Mouse (Mus musculus) embryonic facial prominence, embryonic 14.5 days (tissue): ENCODE data around the gene Slco3a1. TPM values are rescaled to one million over a fixed set of nuclear protein-coding genes. Genes with fewer than 3 reads are reported as not detected.

Experiments used
- ATAC-seq: fragments of 200-750 bp; cut with Nextera tagmentation; 2 replicates; pipeline ENCODE4 v1.8.0; 2017; ENCODE audit warnings: low read depth, moderate number of reproducible peaks, moderate TSS enrichment
- DNase-seq: peaks from one replicate; pipeline ENCODE4 v3.0.0-alpha.2; 2015; ENCODE audit warnings: low spot score
- H3K27ac ChIP-seq: fragments of 300-500 bp; sonication (generic); replicated peaks from 2 replicates; pipeline ENCODE4 v1.5.1; 2014; ENCODE audit warnings: low read depth, mild to moderate bottlenecking, low read length, moderate library complexity
- H3K27me3 ChIP-seq: fragments of 300-500 bp; sonication (generic); replicated peaks from 2 replicates; pipeline ENCODE4 v1.6.1; 2014; ENCODE audit warnings: low read length; ENCODE audit not compliant: control insufficient read depth, insufficient read depth
- H3K36me3 ChIP-seq: fragments of 300-500 bp; sonication (generic); 2 replicates; pipeline ENCODE4 v1.6.1; 2014; ENCODE audit warnings: low read length, mixed read lengths; ENCODE audit not compliant: control insufficient read depth, insufficient read depth
- H3K4me1 ChIP-seq: fragments of 300-500 bp; sonication (generic); 2 replicates; pipeline ENCODE4 v1.6.1; 2014; ENCODE audit warnings: antibody characterized with exemption, low read length; ENCODE audit not compliant: control insufficient read depth, insufficient read depth
- H3K4me2 ChIP-seq: fragments of 300-500 bp; sonication (generic); 2 replicates; pipeline ENCODE4 v1.6.1; 2014; ENCODE audit warnings: low read depth, mild to moderate bottlenecking, low read length, moderate library complexity, mixed read lengths
- H3K4me3 ChIP-seq: fragments of 300-500 bp; sonication (generic); 2 replicates; pipeline ENCODE4 v1.5.1; 2014; ENCODE audit warnings: low read depth, mild to moderate bottlenecking, low read length
- H3K9ac ChIP-seq: fragments of 300-500 bp; sonication (generic); 2 replicates; pipeline ENCODE4 v1.6.1; 2014; ENCODE audit warnings: low read depth, mild to moderate bottlenecking, low read length, moderate library complexity, mixed read lengths
- H3K9me3 ChIP-seq: fragments of 300-500 bp; sonication (generic); 2 replicates; pipeline ENCODE4 v1.6.1; 2016; ENCODE audit warnings: low read length; ENCODE audit not compliant: control insufficient read depth
- WGBS: fragments of 180-500 bp; shearing (Covaris S2); extraction: QIAGEN DNeasy Blood & Tissue Kit; methylation state at CpG from one replicate; pipeline ENCODE4 v1.1.7; 2014; 5-methylcytosine and 5-hydroxymethylcytosine counted together
- polyA plus RNA-seq: library from polyadenylated mRNA; unstranded; fragments of >200 nt; fragmentation: Nextera tagmentation; extraction: Ambion mirVana; gene quantifications from 2 replicates; pipeline ENCODE4 v1.2.1, GENCODE M21; 2014

Slco3a1 gene
- polyA plus RNA-seq, 1 experiment from 2014 or later: 13.9 TPM

DNA sequence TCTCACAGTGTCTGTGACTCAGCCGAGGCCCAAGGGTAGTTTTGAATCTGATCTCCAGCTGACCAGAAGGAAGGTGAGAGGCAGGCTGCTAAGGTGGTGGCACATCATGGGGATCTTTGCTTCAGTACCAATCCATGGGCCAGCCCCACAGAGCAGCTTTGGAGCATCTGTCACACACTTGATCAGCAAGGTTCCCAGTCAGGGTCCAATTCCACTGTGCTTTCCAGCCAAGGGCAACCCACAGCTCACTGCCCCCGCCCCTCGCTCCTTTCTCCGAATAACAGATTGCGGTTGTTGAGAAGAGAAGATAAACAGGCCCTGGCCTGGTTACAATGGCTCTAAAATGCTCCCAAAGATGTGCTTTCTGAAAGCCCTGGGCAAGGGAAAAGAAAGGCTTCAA is 47.7 kb downstream of the Slco3a1 start:
- H3K4me1 ChIP-seq: no peaks in the 10 kb centered on the region
- no peak overlapping the region for H3K4me3 ChIP-seq
- H3K36me3 ChIP-seq: no peaks in the 10 kb centered on the region
- no peak overlapping the region for H3K4me2 ChIP-seq
- no peak overlapping the region for H3K27ac ChIP-seq
- H3K27me3 ChIP-seq: no peaks in the 10 kb centered on the region
- DNase-seq (no peak), ATAC-seq (no peak)
- 85% methylated on average over 5 of the region's 5 CpGs for WGBS
- no peak overlapping the region for H3K9ac ChIP-seq
- H3K9me3 ChIP-seq: no peaks in the 10 kb centered on the region

GRCm38 (mm10) chr7:74505635-74506034 is 48.9 kb downstream of the Slco3a1 start:
- WGBS: 71% methylated on average over 10 of the region's 10 CpGs
- Histone ChIP-seq H3K27me3 (no peaks in the 10 kb centered on the region), H3K9me3 (no peaks in the 10 kb centered on the region), H3K4me3 (no peak overlapping the region), H3K4me1 (no peaks in the 10 kb centered on the region), H3K36me3 (no peaks in the 10 kb centered on the region), H3K27ac (no peak overlapping the region), H3K4me2 (no peak overlapping the region), H3K9ac (no peak overlapping the region)
- DNase-seq: no peak
- no peak for ATAC-seq

DNA sequence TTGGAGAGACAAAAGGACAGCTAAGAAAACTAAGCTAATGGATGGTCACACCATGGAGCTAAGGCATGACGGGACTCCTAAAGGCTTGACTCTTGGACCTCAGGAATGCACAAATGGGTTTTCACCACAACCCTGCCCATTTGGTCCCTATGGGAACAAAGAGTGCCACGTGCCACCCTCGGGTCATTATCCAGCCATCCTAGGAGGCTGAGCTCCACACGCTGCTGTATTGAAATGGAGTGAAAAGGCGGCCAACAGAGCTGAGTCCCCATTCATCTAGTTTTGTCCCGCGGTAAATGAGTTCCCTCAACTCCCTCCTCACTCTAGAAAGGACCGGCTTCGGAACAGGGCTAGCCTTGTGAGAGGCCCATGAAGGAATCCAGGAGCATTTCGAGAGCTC is 53.4 kb downstream of the Slco3a1 start:
- no peak for DNase-seq
- no peak for ATAC-seq
- no peak overlapping the region for H3K9ac ChIP-seq
- no peaks in the 10 kb centered on the region for H3K27me3 ChIP-seq
- WGBS: 74% methylated on average over 10 of the region's 10 CpGs
- no peak overlapping the region for H3K4me3 ChIP-seq
- no peaks in the 10 kb centered on the region for H3K4me1 ChIP-seq
- H3K36me3 ChIP-seq: no peaks in the 10 kb centered on the region
- H3K4me2 ChIP-seq: no peak overlapping the region
- H3K9me3 ChIP-seq: no peaks in the 10 kb centered on the region
- H3K27ac ChIP-seq: no peak overlapping the region

GRCm38 (mm10) chr7:74499470-74499869 is 55.1 kb downstream of the Slco3a1 start:
- Histone ChIP-seq H3K4me2 (no peak overlapping the region), H3K4me1 (no peaks in the 10 kb centered on the region), H3K9ac (no peak overlapping the region), H3K36me3 (no peaks in the 10 kb centered on the region), H3K9me3 (no peaks in the 10 kb centered on the region), H3K27ac (no peak overlapping the region), H3K4me3 (no peak overlapping the region), H3K27me3 (no peaks in the 10 kb centered on the region)
- ATAC-seq (no peak), DNase-seq (no peak)
- 93% methylated on average over 5 of the region's 5 CpGs for WGBS

DNA sequence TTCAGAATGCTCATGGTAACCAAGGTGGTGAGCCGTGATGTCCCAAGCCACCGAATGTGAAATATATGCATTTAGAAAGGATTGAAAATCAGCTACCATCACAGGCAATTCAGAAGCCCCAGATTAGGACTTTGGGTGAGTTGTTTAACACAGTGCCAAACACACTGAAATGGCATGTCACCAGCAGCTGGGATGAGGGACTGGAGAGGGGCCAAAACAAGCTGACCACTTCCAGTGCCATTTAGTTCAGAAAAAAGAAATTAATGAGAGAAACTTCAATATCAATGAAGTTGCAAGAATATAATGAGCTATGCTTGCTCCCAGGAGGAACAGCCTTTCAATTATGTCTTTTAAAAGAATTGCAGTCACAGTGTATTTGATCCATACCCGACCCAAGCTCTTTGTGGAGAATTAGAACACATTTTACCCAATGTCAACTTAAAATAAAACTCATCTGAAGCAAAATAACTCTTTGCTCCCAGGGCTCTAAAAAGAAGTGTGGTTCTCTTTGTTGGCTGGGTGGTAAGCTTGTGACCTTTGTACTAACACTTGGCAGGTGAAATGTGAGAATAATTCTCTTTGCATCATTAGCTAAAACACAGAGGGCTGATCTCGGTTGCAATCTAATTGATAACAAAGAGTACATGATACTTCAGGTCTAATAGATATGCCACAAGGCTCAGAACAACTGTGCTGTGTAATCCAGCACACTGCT is 56.2 kb downstream of the Slco3a1 start:
- 68% methylated on average over 4 of the region's 4 CpGs for WGBS
- H3K9me3 ChIP-seq: no peaks in the 10 kb centered on the region

GRCm38 (mm10) chr7:74497203-74497602 is 57.4 kb downstream of the Slco3a1 start:
- Histone ChIP-seq H3K9me3 (no peaks in the 10 kb centered on the region), H3K27me3 (no peaks in the 10 kb centered on the region)

More for the DNA sequence above, 56.2 kb downstream of the Slco3a1 start:
- Histone ChIP-seq H3K27me3 (no peaks in the 10 kb centered on the region), H3K27ac (no peak overlapping the region), H3K4me1 (no peaks in the 10 kb centered on the region), H3K9ac (no peak overlapping the region), H3K4me2 (no peak overlapping the region), H3K36me3 (no peaks in the 10 kb centered on the region), H3K4me3 (no peak overlapping the region)
- DNase-seq: no peak
- no peak for ATAC-seq

GRCm38 (mm10) chr7:74495451-74495850 is 59.1 kb downstream of the Slco3a1 start:
- Histone ChIP-seq H3K27me3 (no peaks in the 10 kb centered on the region), H3K4me2 (no peak overlapping the region), H3K4me3 (no peak overlapping the region), H3K9me3 (no peaks in the 10 kb centered on the region), H3K27ac (no peak overlapping the region), H3K36me3 (no peaks in the 10 kb centered on the region), H3K4me1 (no peaks in the 10 kb centered on the region), H3K9ac (no peak overlapping the region)
- WGBS: 89% methylated on average over 2 of the region's 2 CpGs
- ATAC-seq (no peak), DNase-seq (no peak)

More at GRCm38 (mm10) chr7:74497203-74497602, 57.4 kb downstream of the Slco3a1 start:
- Histone ChIP-seq H3K27ac (no peak overlapping the region), H3K4me2 (no peak overlapping the region), H3K36me3 (no peaks in the 10 kb centered on the region), H3K9ac (no peak overlapping the region), H3K4me3 (no peak overlapping the region), H3K4me1 (no peaks in the 10 kb centered on the region)
- DNase-seq (no peak), ATAC-seq (no peak)
- 88% methylated on average over 2 of the region's 2 CpGs for WGBS

- H3K4me2 ChIP-seq: no peak overlapping the region
- no peaks in the 10 kb centered on the region for H3K27me3 ChIP-seq
- no peak for ATAC-seq
- no peak for DNase-seq
- no peaks in the 10 kb centered on the region for H3K9me3 ChIP-seq
- WGBS: 63% methylated on average over 1 of the region's 1 CpGs
- H3K9ac ChIP-seq: no peak overlapping the region
- no peaks in the 10 kb centered on the region for H3K4me1 ChIP-seq
- no peak overlapping the region for H3K4me3 ChIP-seq
- no peaks in the 10 kb centered on the region for H3K36me3 ChIP-seq
- no peak overlapping the region for H3K27ac ChIP-seq
These were observed 60.8 kb downstream of the Slco3a1 start for GRCm38 (mm10) chr7:74493775-74494174.

GRCm38 (mm10) chr7:74491683-74492355 is 62.8 kb downstream of the Slco3a1 start:
- H3K9me3 ChIP-seq: no peaks in the 10 kb centered on the region
- H3K27ac ChIP-seq: no peak overlapping the region
- ATAC-seq: no peak
- no peak overlapping the region for H3K4me2 ChIP-seq
- WGBS: 73% methylated on average over 9 of the region's 9 CpGs
- H3K27me3 ChIP-seq: no peaks in the 10 kb centered on the region
- no peak overlapping the region for H3K9ac ChIP-seq
- no peak for DNase-seq
- H3K4me3 ChIP-seq: no peak overlapping the region
- H3K4me1 ChIP-seq: no peaks in the 10 kb centered on the region
- H3K36me3 ChIP-seq: no peaks in the 10 kb centered on the region
